Mouse (Mus musculus): Measurements from ENCODE around the gene Rnf157. TPM values are rescaled to one million over a fixed set of nuclear protein-coding genes. Genes with fewer than 3 reads are reported as not detected.
"Not testable (repeated sequence)": the region's sequence is repeated elsewhere in the genome, so short reads cannot be mapped to it uniquely, and the experiment has no call there.

Rnf157 gene
- polyA plus RNA-seq, 1 experiment = 180 TPM

DNA sequence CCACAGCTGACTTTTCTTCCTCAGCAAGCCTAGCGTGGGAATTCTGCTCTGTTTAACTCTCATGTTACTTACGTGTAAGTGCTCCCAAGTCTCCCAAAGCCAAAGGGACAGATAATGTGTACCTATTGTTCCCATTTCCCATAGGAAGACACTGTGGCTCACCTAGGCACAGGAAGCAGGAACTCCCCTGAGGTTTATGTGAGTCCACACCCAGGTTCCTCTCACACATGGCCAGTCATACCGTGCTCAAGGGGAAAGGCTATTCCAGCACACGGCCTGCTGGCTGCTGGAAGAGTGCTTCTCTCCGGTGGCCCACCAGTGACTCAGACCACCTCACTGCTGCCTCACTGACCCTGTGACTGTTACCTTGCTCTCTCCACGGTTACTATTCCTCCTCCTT, 8.3 kb upstream of the Rnf157 start:
- DNase-seq (ENCODE audit: extremely low spot score in 1 of 2, low spot score in 1 of 2) = no peak

DNA sequence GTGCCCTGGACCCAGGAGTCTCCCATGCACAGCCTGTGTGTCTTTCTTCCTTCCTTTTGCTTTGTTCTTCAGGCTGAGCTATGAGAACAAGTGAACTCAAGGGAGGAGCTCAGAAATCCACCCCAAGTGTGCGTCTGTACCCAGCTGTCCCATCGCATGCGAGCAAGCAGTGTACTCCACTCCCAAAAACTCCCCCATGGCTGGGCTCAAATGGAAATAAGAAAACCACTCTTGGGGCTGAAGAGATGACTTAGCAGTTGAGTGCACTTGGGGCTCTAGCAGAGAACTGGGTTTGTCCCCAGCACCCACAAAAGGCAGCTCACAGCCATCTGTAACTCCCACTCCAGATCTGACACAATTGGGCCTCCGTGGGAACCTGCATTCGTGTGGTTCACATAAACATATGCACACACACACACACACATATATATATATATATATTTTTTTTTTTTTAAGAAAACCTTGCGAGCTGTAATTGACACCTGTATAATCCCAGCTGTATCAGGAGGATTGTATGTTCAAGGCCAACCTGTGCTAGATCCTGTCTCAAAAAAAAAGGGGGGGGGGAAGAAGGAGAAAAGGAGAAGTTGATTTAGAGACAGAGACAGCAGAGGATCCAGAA, 6.1 kb upstream of the Rnf157 start:
- no peak for DNase-seq (ENCODE audit: extremely low spot score in 1 of 2, low spot score in 1 of 2)

DNA sequence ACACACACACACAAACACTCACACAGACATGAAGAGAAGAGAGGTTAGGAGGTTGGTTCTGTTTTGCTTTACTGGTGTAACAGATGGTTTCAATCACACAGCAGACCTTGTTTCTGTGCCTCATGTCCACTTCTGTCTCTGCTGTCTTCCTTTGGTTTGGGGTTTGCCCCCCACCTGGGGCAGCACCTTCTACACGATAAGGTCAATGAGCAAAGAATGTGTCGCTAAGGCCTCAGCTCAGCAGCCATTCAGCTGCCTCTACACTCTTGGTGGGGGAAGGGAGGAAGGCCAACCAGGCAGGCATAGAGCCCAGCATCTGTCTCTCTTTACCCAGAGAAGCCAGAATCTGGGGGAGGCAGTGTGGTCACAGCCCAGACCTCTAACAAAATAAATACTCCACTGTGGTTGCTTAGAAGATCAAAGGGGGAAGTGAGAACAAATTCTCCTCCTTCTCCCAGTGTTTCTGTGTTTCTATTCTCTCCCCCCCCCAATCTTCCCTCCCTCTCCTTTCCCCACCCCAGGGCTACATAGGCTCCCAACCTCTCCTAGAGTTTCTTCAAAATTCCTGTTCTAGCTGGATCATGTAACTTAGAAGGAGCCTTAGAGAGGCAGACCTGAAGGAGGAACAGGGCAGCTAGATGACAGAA, 5.5 kb upstream of the Rnf157 start:
- DNase-seq (ENCODE audit: extremely low spot score in 1 of 2, low spot score in 1 of 2) = no peak

DNA sequence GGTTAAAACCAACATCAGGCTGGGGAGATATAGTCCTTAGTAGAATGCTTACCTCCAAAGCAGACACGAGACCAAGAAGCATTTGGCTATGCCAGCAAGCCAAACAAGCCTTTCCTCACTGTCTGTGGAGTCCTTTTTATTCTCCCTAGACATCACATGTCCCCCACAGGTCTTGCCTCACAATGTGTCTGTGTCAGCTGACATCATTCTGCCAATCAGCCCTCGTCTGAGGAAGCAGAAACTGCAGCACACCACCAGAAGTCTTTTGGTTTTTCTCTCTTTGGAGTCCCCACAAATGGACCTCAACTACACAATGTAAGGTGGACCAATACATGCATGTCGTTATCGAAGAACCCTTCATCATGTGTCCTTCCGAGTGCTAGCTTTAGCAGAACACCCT, 4.2 kb upstream of the Rnf157 start:
- no peak for DNase-seq (ENCODE audit: extremely low spot score in 1 of 2, low spot score in 1 of 2)

DNA sequence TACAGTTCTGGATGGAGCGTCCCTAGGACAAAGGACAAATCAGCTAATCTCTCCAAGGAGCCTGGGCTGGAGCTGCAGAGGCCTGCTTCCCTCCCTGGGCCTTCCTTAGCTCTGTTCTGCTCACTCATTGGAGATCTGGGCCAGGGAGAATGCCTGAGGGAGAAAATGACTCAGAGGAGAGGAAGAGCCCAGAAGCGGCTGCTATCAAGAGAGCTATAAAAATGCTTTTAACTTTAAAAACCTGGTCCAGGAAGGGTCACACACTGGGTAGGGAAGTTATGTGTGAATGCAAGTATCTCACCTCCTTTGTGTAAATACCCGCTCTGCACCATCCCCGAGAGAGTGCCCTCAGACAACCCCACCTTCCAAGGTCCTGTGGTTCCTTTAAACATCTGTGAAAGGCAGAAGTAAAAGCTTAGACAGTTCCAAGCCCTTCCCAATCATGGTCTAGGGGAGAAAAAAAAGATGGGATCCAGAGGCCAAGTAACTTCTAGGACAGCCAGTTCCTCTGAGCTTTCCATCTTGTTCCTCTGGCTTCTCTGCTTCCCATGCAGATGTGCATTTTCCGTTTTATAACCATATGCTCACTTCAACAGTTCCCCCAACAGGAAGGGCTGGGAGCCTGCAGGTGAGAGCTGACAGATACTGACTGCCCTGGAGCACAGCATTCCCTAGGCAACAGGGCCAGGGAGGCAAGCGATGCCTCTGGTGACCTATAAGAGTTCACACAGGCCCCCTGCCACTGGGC, 3.5 kb upstream of the Rnf157 start:
- no peak for DNase-seq (ENCODE audit: extremely low spot score in 1 of 2, low spot score in 1 of 2)

DNA sequence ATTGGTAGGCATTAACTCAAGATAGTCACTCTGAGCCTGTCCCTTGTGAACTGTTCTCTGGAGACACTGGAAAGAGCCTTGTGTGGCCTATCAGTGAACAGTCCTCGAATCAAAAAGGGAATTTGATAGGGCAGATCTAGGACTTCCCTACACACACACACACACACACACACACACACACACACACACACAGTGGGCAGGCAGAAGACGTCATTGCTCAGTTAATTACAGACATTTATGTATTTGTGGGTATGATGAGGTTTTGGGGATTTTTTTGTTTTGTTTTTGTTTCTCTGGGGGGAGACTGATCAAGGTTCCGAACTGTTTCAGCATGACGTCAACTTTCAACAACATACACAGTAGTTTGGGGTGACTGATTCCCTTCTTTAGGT, 795 bp upstream of the Rnf157 start:
- no peak for DNase-seq (ENCODE audit: extremely low spot score in 1 of 2, low spot score in 1 of 2)

DNA sequence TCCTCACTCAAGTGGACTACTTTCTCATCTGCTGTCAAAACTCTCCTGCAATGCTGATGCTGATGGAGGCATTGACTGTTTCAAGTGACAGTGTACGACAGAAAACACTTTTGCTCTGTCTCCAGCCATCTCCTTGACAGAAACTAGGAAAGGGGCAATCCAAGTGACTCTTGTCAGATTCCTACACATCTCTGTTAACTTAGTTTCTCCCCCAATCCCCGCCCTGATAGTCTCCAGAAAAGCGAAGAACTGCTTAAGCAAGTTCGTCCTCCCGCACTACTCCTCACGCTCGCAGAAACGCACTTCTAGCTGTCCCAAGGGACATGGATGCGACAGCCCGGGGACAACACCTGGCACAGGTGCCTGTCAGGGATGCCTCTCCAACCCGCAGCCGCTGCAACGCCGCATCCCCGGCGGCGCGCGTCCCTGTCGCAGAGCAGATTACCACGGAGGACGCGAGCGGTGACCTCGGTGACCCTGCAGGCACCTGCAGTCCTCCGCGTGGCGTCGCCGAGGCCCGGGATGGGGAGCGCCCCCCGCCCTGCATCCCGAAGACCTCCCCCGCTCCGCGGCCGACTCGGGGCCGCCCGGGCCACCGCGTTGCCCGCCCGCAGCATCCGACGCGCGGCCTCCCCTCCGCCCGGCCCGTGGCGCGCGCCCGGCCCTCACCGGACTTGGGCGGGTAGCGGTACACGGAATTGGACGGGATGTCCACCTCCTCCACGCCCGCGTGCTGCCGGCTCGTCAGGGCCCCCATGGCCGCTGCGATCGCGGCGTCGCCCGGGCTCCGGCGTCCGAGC, 604 bp downstream of the Rnf157 start:
- no peak for DNase-seq (ENCODE audit: extremely low spot score in 1 of 2, low spot score in 1 of 2)

DNA sequence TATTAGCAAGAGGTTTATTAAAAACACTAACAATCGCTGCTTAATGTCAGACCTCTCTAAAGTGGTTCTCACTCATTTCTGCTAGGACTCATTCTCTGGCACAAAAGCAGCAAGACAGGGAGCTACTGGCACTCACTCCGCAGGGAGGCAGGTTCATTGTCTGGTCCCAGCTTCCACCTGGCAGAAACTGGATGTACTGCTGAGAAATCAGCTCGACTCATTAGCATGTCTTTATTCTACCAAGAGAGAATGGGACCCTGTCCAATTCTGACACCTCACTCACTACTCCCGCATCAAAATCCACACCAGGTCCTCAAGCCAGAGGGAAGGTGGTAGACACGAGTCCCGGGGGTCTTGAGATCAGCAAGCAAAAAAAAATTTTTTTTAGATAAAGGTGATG, 1.2 kb downstream of the Rnf157 start:
- no peak for DNase-seq (ENCODE audit: extremely low spot score in 1 of 2, low spot score in 1 of 2)

DNA sequence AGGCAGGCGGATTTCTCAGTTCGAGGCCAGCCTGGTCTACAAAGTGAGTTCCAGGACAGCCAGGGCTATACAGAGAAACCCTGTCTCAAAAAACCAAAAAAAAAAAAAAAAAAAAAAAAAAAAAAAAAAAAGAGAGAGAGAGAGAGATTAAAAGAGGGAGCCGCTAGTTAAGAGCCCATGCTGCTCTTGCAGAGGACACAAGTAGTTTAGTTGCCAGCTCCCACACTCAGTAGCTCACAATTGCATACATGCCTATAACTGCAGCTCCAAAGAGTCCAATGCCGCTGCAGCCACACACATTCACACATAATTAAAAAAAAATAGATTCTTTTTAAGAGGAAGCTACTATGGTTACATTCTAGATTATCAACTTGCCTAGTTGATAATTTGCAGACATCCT, 2.4 kb downstream of the Rnf157 start:
- not testable (repeated sequence) for DNase-seq (ENCODE audit: extremely low spot score in 1 of 2, low spot score in 1 of 2)

DNA sequence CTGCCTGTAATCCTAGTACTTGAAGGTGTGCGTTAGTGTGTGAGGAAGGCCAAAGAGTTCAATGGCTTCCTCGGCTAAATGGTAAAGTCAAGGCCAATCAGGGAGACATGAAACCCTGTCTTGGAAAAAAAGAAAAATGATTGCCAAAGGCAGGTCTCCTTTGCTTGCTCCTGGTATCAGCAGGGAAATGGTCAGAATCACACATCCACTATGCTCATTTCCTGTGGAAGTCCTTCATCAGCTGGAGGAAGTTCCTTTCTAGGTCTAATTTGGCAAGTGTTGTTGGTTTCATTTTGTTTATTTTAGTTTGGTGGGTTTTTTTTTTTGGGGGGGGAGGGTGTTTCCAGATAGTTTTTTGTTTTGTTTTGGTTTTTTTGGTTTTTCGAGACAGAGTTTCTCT, 3.8 kb downstream of the Rnf157 start:
- DNase-seq (ENCODE audit: extremely low spot score in 1 of 2, low spot score in 1 of 2) = no peak

DNA sequence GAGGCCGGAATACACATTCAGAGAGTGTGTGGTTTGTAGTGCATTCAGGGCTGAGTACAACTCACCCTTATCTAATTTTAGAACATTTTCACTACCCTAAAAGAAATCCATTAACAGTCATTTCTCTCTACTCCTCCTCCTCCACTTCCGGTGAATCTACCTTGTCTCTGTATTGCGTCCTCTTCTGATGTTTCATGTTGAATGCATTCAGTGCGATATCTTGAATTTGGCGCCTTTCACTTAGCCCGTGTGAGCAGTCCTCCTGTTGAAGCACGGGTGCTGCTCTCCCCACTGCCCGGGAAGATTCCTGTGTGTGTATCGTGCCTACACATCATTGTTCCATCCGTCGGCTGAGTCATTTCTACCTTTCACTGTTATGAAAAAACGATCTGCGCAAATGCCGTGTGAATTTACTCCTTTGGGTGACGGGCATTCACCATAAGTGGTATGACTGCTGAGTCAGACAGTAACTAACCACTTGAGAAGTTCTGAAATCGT, 6.6 kb downstream of the Rnf157 start:
- peak in 1 of 2 experiments; percentile 38 for DNase-seq (ENCODE audit: extremely low spot score in 1 of 2, low spot score in 1 of 2)

DNA sequence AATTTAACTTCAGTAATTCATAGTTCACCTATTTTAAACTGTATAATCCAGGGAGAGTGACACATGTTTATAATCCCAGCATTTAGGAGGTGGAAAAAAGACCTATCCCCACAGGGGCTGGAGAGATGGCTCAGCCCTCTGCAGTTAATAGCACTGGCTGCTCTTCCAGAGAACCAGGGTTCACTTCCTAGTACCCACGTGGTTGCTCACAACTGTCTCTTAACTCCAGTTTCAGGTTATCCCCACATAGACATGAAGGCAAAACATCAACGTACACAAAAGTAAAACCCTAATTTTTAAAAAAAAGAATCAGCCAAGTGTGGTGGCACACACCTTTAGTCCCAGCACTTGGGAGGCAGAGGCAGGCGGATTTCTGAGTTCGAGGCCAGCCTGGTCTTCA, 7.2 kb downstream of the Rnf157 start:
- DNase-seq (ENCODE audit: extremely low spot score in 1 of 2, low spot score in 1 of 2) = no peak

DNA sequence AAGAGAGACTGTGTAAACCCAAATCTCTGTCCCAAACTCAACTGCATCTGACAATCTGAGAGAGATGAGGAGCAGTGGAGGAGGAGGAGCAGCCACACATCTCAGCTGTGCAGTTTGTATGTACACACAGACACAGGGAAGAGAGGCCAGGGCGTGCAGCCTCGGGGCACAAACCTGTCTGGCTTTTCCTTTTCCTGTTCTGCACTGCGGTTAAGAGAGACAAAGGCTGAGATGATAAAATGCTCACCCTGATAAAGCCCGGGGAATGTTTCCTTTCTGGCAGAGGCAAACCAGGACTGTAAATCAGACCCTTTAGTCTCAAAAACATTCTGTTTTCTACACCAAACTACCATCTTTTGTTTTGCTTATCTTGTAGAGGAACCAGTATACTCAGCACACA, 12.3 kb downstream of the Rnf157 start:
- no peak for DNase-seq (ENCODE audit: extremely low spot score in 1 of 2, low spot score in 1 of 2)

DNA sequence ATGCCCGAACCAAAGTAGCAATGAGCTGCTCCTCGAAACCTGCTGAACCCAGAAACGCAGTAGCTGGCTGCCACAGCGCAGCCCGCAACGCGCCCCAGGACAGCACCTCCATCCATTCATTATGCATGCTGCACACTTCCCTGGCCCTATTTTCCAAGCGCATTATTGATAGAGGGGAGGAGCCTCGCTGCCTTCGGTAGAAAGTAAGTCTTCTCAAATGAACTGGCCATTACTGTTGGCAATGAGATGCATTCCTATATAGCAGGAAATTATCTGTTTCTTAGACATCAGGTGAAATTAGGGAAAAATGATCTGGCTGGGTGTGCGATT, 14.5 kb downstream of the Rnf157 start:
- no peak for DNase-seq (ENCODE audit: extremely low spot score in 1 of 2, low spot score in 1 of 2)

DNA sequence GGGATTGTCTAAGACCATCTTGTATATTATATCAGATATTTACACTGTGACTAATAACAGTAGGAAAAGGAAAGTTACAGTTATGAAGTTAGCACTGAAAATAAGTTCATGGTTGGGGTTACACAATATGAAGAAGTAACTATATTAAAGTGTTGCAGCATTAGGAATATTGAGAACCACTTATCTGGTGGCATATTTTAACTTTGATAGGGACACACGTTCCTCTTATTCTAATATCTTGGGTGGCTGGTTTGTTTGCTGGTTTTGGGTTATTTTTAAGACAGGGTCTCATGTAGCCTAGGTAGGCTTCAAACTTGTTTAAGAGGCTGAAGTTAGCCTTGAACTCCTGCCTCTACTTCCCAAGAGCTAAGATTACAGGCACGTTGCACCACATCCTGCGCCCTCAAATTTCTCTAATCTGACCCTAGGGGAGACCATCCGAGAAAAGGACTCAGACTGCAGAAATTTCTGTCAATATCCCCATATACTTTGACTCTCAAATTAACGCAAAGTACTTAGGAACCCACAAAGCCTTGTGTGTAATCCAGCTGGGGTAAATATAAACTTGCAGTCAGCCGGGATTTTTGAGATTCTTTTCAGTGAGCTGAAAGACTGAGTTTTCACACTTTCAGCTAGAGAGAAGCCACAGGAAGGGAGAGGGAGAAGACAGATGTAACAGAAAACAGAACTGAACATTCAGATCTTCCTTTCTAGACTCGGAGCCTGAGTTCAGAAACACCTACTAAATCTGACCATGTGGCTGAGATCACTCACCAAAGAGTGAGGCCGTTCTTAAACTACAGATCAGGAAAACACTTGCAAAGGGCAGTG, 15.1 kb downstream of the Rnf157 start:
- DNase-seq (ENCODE audit: extremely low spot score in 1 of 2, low spot score in 1 of 2) = no peak

DNA sequence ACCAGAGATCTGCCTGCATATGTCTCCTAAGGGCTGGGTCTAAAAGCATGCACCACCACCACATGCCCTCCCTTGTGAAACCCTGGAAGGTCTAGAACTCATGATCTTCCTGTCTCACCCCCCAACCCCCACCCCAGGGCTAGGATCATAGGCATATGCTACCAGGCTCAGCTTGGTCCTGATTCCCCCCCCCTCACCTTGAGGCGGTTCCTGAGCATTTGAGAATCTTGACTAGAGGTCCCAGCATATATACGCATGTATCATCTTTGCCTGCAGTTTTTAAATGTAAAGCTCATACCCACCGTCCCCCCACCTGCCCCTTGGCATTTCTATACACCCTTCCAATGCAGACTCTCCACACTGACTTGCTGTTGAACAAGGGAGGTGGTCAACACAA, 15.9 kb downstream of the Rnf157 start:
- DNase-seq (ENCODE audit: extremely low spot score in 1 of 2, low spot score in 1 of 2) = no peak

DNA sequence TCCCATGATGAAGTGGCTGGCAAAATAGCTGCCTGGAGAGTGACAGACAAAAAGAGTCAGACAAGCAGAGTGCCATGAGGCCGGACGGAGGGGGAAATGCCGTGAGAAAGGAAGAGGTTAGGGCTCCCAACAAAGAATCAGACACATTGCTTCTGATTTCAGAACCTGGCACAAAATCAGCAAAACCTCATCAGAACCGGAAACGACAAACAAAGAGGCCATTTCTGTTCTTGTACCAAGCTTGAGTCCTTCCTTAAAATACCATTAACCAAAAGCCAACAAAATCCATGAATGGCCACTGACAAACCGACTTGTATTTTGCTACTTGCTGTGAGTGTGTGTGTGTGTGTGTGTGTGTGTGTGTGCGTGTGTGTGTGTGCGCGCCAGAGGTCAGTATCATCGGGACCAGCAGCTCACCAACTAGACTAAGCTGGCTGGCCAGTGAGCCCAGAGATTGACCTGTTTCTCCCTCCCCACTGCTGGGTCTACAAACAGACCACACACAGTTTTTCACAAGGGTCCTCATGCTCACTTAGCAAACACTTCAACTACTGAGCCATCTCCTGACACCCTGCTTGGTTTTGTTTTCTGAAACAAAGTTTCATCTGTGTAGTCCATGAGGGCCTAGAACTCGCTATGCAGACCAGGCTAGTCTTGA, 16.4 kb downstream of the Rnf157 start:
- DNase-seq (ENCODE audit: extremely low spot score in 1 of 2, low spot score in 1 of 2) = no peak

DNA sequence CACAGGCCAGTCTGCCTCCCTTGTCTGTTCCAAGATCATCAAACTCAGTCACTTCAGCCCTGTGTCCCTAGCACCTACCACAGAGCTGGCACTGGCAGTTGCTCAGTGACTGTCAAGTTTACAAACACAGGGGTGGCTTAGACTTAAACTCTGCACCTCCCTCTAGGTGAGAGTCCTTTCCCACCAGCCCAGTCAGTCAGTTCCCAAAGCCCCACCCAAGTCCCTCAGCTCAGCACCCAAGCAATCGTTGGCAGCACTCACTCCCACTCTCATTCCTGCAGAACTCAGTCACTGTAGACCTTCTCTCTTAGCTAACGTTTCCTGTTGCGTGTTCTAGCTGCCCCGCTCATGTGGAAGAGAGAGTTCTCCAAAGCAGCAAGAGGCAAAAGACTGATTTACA, 18.1 kb downstream of the Rnf157 start:
- no peak for DNase-seq (ENCODE audit: extremely low spot score in 1 of 2, low spot score in 1 of 2)

DNA sequence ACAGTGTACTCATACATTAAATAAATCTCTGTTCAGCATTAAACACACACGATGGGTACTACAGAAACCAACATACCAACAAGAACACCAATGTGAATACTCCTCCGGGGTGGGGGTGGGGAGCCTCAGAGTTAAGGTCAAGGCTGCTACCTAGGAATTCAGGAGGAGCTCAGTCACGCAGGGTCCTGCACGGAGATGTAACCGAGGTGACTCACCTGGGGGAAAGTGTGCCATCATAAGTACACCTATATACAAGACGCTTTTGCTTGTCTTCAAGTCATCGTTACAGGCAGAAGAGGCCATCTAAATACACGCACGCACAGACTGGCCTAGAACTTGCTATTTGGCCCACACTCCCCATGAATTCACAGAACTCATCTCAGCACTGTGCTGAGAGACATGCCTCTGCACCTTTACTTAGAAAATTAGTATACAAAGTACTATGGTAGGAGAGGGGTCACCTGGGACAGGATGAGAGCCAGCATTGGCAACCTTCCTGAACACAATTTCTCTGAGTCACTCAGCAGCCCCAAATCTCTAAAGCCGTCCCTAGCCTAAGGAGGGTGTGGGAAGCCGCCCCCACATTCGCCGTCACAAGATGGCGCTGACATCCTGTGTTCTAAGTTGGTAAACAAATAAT, 23.9 kb downstream of the Rnf157 start:
- peak in 1 of 2 experiments; percentile 55 for DNase-seq (ENCODE audit: extremely low spot score in 1 of 2, low spot score in 1 of 2)
